Mouse (Mus musculus) embryonic fibroblast, embryonic 13.5 days (primary cell): ENCODE measurements at regions not wholly inside any gene's neighbourhood (a gene's known extent, or its start where the extent isn't known, plus 50 kb on each side); places are given as distances from the start of the nearest gene placed in this dataset.

Experiments used
- CTCF ChIP-seq: IDR thresholded peaks from 2 replicates; pipeline ENCODE4 v1.5.1; 2011; ENCODE audit warnings: mild to moderate bottlenecking, control low read depth, low read length, moderate library complexity, borderline replicate concordance; ENCODE audit not compliant: insufficient read depth
- POLR2A ChIP-seq: IDR thresholded peaks from 2 replicates; pipeline ENCODE4 v1.6.1; 2011; ENCODE audit warnings: low read depth, mild to moderate bottlenecking, control low read depth, low read length, moderate library complexity

DNA sequence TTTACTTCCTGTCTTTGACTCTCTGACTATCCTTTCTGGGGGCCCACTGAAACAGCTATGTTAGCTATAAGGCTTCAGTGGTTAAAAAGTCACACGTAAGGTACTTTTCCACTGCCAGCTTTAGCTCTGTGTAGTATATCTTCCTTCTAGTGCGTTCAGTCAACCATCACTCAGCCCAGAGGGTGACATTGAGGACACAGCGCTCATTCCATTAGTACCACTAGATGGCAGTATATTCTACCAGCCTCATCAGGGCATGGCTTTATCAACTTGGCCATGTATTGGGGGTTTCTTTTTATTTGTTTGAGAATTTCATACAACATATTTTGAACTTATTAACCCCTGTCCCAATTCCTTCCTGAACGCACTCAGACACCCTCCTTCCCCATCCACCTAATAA is 198.2 kb upstream of the Ift57 start:
- TF ChIP-seq CTCF (peak; percentile 40; the same call in 1 of the 2 replicates), POLR2A (no peak)
